Mouse (Mus musculus): Measurements from ENCODE around the gene Rhobtb1. TPM values are rescaled to one million over a fixed set of nuclear protein-coding genes. Genes with fewer than 3 reads are reported as not detected.

Rhobtb1 gene
- polyA plus RNA-seq (2012; rRNA removed; ENCODE audit: low replicate concordance) = 6.9 and 11.5 TPM in 2 replicates

DNA sequence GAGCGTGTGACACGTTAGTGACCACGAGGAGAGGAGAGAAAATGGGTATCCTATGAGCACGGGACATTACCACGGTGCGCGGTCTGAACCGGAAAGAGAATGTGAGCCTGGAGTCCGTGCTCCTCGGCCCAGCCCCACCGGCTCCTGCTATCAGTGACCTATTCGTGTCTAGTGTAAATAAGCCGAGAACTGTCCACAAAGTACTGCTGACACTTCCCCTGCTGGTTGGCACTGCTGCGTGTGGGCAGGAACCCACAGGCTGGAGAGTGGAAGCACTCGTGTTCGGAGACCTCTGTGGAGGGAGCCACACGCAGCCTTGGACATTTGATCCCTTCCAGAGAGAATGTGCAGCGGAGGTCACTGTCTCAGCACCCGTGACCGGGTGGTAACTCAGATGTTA is at the start of gene Rhobtb1:
Gene Rhobtb1 (plus strand): TSS at position 390 of the 400 bp plus-strand sequence.

DNA sequence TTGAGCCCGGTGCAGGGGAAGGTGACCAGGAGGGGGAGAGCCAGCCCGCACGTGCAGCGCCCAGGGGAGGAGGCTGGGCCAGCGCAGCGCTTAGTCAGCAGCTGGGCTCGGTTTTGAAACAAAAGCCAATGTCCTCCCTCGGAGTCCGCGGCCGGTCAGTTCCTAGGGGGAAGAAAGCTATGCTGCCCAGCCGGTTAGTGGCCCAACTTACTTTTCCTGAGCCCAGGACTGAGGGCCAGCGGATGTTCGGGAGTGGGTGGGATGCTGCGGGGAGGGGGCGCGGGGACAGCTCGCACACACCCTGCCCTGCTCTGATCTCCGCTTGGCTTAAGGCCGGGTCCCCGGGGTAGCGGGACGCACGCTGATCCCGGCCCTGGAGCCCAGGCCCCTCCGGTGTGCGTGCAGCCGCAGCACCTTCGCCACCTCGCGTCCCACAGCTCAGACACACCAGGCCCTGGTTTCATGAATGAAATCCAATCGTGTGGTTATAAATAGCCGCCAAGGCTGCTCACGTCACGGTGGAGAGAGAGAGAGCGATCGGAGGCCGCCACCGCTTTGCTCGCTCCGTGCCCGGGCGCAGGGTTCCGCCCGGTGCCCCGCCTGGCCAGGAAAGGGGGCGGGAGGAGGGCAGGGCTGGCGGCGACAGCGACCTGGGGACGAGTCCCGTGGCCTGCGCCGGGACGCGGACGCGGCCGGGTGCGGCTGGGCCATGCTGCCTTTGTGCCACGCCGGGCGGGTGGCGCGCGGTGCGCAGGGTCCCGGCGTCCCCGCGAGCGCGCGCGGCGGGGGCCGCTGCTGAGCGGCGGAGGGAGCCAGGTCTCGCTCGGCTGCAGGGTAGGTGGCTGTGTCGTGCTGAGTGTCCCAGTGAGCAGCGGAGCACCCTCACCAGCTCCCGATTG is 61.6 kb downstream of the Rhobtb1 start, which contains the start of gene A930033H14Rik:
Gene A930033H14Rik (minus strand): TSS at position 557 of the 899 bp plus-strand sequence.

Other genes with a start within 250 kb of the Rhobtb1 start
- 0.83 and 1.2 TPM in 2 replicates for gene A930033H14Rik, start 61.7 kb downstream of the Rhobtb1 start, polyA plus RNA-seq (2012; rRNA removed; ENCODE audit: low replicate concordance)
- 3.6 and 8.4 TPM in 2 replicates for gene Cdk1, start 201.5 kb downstream of the Rhobtb1 start, polyA plus RNA-seq (2012; rRNA removed; ENCODE audit: low replicate concordance)
- gene Ank3, start 247.3 kb downstream of the Rhobtb1 start, polyA plus RNA-seq (2012; rRNA removed; ENCODE audit: low replicate concordance) = 2.2 and 5.3 TPM in 2 replicates